Mouse (Mus musculus): ENCODE data around the gene Rplp2. TPM values are rescaled to one million over a fixed set of nuclear protein-coding genes. Genes with fewer than 3 reads are reported as not detected.

Rplp2 gene
- total RNA-seq, 2 experiments from 2014 or later, result 894 to 998 TPM

- DNase-seq, result peak; percentile 77
- intact Hi-C loops (cut with DNase I), result loop anchor here (5.0 kb wide), 1 partner anchor 41 kb away; no protein-coding TSS in a partner anchor
Measured at GRCm38 (mm10) chr7:141481498-141482401, 34.6 kb downstream of the Rplp2 start.

DNA sequence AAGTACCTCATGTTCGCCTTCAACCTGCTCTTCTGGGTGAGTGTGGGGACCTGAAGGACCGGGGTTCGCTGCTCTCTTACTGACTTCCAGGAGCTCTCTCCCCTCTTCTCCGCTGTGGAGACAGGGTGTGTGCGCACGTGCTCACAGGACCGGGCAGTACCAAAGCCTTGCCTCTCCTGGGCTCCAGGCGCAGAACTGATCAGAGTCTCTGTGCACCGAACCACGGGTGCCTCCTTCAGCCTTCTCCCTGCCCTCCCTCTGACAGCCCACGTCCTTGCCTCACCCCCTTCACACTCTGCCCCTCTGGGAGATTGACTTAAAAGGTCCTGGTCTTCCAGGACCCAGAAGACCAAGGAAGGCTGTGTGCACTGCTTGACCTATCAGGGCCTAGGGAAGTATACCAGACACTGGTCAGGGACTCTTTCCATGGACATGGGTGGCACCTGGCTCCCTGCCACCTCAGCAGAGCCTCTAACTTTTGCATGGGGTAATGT, 35.4 kb downstream of the Rplp2 start:
- intact Hi-C loops (cut with DNase I), result loop anchor here (5.0 kb wide), 1 partner anchor 40 kb away; no protein-coding TSS in a partner anchor
- DNase-seq, result no peak

GRCm38 (mm10) chr7:141483114-141483653, 36.0 kb downstream of the Rplp2 start:
- intact Hi-C loops (cut with DNase I), result loop anchor here (5.0 kb wide), 1 partner anchor 39 kb away; no protein-coding TSS in a partner anchor
- DNase-seq, result no peak

GRCm38 (mm10) chr7:141484186-141485120, 37.3 kb downstream of the Rplp2 start:
- DNase-seq, result no peak
- intact Hi-C loops (cut with DNase I), result loop anchor here (5.0 kb wide), 1 partner anchor 38 kb away; no protein-coding TSS in a partner anchor

- DNase-seq, result no peak
- intact Hi-C loops (cut with DNase I), result no loop called here
Measured at GRCm38 (mm10) chr7:141485186-141485585, 38.0 kb downstream of the Rplp2 start.

GRCm38 (mm10) chr7:141485606-141486005, 38.4 kb downstream of the Rplp2 start:
- peak; percentile 96 for DNase-seq
- intact Hi-C loops (cut with DNase I), result no loop called here

DNA sequence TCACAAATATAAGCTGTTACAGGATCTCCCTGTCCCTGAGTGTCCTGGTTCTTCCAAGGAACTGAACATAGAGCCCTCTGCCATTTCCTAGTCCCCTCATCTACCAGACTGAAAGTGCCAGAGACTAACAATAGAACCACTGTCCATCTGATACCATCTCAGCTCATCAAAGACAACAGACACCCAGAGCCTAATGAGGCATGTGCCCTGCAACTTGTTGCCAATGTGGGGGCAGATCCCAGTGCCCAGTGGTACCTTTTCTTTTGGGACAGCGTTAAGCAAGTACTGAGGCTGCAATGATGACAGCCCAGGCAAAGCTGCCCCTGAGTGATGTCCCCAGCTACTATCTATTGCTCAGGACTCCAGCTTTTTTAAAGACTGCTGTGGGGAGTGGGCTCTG, 39.1 kb downstream of the Rplp2 start:
- intact Hi-C loops (cut with DNase I), result no loop called here

GRCm38 (mm10) chr7:141487141-141487540, 40.0 kb downstream of the Rplp2 start:
- intact Hi-C loops (cut with DNase I), result no loop called here
- no peak for DNase-seq

More for the DNA sequence above, 39.1 kb downstream of the Rplp2 start:
- no peak for DNase-seq

DNA sequence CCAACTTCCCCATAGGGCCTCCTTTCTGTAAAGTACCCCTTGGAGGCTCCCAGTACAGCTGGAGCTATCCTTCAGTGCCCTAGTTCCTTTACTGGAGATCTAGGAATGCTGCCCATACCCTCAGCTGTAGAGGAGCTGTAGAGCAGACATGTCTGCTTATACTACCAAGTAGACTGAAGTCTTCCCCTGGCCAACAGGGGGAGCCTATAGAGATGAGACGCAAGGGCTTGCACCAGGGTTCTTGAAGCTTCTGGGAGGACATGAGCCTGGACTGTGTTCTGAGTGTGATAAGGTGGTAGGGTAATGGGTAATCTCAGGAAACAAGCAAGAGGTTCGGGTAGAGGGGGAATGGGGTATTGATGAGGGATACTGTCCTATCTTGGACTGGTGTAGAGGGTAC, 44.0 kb downstream of the Rplp2 start:
- DNase-seq, result no peak
- intact Hi-C loops (cut with DNase I), result no loop called here

DNA sequence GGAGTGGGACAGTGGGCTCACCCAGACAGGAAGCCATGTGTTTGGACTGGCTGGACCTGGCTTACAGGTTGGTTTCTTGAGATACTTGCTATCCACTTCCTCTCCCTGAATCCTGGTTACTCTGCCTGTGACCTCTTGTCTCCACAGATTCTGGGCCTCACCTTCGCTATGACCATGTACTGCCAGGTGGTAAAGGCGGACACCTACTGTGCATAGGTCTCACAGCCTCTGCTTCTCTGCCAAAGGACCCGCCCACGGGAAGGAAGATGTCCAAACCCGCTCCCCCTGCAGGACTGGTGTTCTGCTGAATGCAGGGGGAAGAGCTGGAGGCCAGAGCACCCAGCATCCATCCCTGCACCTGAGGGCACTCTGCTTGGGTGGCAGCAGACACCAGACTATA, 45.6 kb downstream of the Rplp2 start:
- DNase-seq, result no peak
- intact Hi-C loops (cut with DNase I), result no loop called here

GRCm38 (mm10) chr7:141493729-141494128, 46.6 kb downstream of the Rplp2 start:
- intact Hi-C loops (cut with DNase I), result no loop called here
- no peak for DNase-seq

- intact Hi-C loops (cut with DNase I), result no loop called here
- DNase-seq, result no peak
Measured at GRCm38 (mm10) chr7:141495379-141495778, 48.2 kb downstream of the Rplp2 start.

GRCm38 (mm10) chr7:141495940-141496339, 48.8 kb downstream of the Rplp2 start:
- intact Hi-C loops (cut with DNase I), result no loop called here
- DNase-seq, result no peak

- intact Hi-C loops (cut with DNase I), result no loop called here
Measured at GRCm38 (mm10) chr7:141497600-141497999, 50.4 kb downstream of the Rplp2 start.

More at GRCm38 (mm10) chr7:141497600-141497999, 50.4 kb downstream of the Rplp2 start:
- no peak for DNase-seq

Other genes with a start within 250 kb of the Rplp2 start
- gene Lmntd2, start 233.3 kb upstream of the Rplp2 start, total RNA-seq (2021), result under 1 TPM in 1 of 2 experiments, not detected in 1; 0.18 TPM
- gene Rassf7, start 231.5 kb upstream of the Rplp2 start, total RNA-seq (2021), result 1 to 10 TPM; 3.8 to 4.7 TPM
- 10 to 100 TPM; 81.2 to 89.1 TPM for gene Phrf1, start 218.6 kb upstream of the Rplp2 start, total RNA-seq (2021)
- gene Irf7, start 180.9 kb upstream of the Rplp2 start, total RNA-seq (2021), result 1 to 10 TPM in 1 of 2 experiments, under 1 TPM in 1; 0.28 to 1.1 TPM
- gene Cdhr5, start 170.6 kb upstream of the Rplp2 start, total RNA-seq (2021), result not detected
- under 1 TPM; 0.62 to 0.86 TPM for gene Sct, start 168.2 kb upstream of the Rplp2 start, total RNA-seq (2021)
- gene Drd4, start 155.4 kb upstream of the Rplp2 start, total RNA-seq (2021), result under 1 TPM; 0.48 to 0.54 TPM
- gene Deaf1, start 119.7 kb upstream of the Rplp2 start, total RNA-seq (2021), result 100 to 1,000 TPM; 246 to 267 TPM
- gene Tmem80, start 119.6 kb upstream of the Rplp2 start, total RNA-seq (2021), result 10 to 100 TPM; 21.1 to 21.9 TPM
- gene Eps8l2, start 108.5 kb upstream of the Rplp2 start, total RNA-seq (2021), result under 1 TPM; 0.86 to 0.97 TPM
- gene Taldo1, start 55.2 kb upstream of the Rplp2 start, total RNA-seq (2021), result 100 to 1,000 TPM; 146 to 152 TPM
- gene Gatd1, start 33.2 kb upstream of the Rplp2 start, total RNA-seq (2021), result 10 to 100 TPM; 43.1 to 44.6 TPM
- 100 to 1,000 TPM; 111 to 122 TPM for gene Cend1, start 17.9 kb upstream of the Rplp2 start, total RNA-seq (2021)
- 100 to 1,000 TPM; 196 to 217 TPM for gene Slc25a22, start 9.5 kb upstream of the Rplp2 start, total RNA-seq (2021)
- gene Pidd1, start 3.3 kb upstream of the Rplp2 start, total RNA-seq (2021), result 1 to 10 TPM; 5.5 to 6.6 TPM
- gene Pnpla2, start 7.8 kb downstream of the Rplp2 start, total RNA-seq (2021), result 10 to 100 TPM; 13.9 to 16.0 TPM
- 1 to 10 TPM; 4.4 to 4.9 TPM for gene Cracr2b, start 13.7 kb downstream of the Rplp2 start, total RNA-seq (2021)
- gene Cd151, start 20.0 kb downstream of the Rplp2 start, total RNA-seq (2021), result 10 to 100 TPM; 46.7 to 50.6 TPM
- 10 to 100 TPM; 38.5 to 40.1 TPM for gene Polr2l, start 27.8 kb downstream of the Rplp2 start, total RNA-seq (2021)
- gene Tspan4, start 27.9 kb downstream of the Rplp2 start, total RNA-seq (2021), result 10 to 100 TPM; 33.5 to 35.9 TPM
- 10 to 100 TPM; 48.7 to 55.4 TPM for gene Chid1, start 92.5 kb downstream of the Rplp2 start, total RNA-seq (2021)
- 100 to 1,000 TPM; 216 to 228 TPM for gene Ap2a2, start 114.8 kb downstream of the Rplp2 start, total RNA-seq (2021)
- gene Muc6, start 207.9 kb downstream of the Rplp2 start, total RNA-seq (2021), result not detected
- gene Muc2, start 243.0 kb downstream of the Rplp2 start, total RNA-seq (2021), result 1 to 10 TPM in 1 of 2 experiments, under 1 TPM in 1; 0.68 to 1.4 TPM

All from left cerebral cortex, postnatal 4 days (tissue).